Mouse (Mus musculus) kidney, adult 18-20 months (tissue): ENCODE measurements around the gene Cilp2.
A peak's percentile ranks its signal among the peaks of the same experiment; 100 is the strongest.

Experiments used
- DNase-seq: peaks from one replicate; pipeline ENCODE4 v3.0.0; 2021

Cilp2 gene

GRCm38 (mm10) chr8:69870003-69870765, 17.3 kb downstream of the Cilp2 start:
- DNase-seq, result no peak

GRCm38 (mm10) chr8:69867696-69868326, 19.7 kb downstream of the Cilp2 start:
- peak; percentile 43 for DNase-seq

- DNase-seq, result no peak
Observed at GRCm38 (mm10) chr8:69864180-69864579, 23.3 kb downstream of the Cilp2 start.

- DNase-seq, result no peak
Observed at GRCm38 (mm10) chr8:69863387-69864020, 24.0 kb downstream of the Cilp2 start.

DNA sequence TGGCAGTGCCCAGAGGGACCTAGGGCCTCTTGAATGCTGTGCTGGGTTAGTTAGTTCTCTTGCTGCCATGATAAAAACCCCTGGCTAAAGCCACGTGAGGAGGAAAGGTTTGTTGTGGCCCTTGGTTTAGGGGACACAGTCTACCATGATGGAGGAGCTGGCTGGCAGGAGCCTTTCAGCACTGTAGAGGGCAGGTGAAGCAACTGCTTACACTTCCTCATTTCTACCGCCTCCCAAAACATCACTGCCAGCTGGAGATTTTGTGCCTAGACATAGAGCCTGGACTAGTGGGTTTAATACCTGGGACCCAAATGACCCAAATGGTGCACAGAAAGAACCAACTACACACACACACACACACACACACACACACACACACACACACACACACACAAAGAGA, 26.2 kb downstream of the Cilp2 start:
- no peak for DNase-seq

DNA sequence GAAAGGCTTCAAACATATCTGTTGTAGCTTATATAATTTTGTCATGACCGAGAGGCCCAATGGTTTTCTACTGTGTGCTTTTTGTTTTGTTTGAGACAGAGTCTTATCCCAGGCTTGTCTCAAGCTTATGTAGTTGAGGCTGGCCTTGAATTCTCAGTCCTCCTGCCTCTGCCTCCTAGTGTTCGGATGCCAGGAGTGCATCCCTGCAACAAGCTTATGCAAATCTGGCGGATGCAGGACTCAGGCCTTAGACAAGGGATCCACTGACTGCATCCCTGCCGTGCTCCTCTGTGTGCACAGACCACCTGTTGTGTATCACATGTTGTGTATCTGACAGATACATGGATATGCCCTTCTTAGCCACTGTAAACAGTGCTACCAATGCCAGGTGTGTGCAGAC, 26.7 kb downstream of the Cilp2 start:
- no peak for DNase-seq

DNA sequence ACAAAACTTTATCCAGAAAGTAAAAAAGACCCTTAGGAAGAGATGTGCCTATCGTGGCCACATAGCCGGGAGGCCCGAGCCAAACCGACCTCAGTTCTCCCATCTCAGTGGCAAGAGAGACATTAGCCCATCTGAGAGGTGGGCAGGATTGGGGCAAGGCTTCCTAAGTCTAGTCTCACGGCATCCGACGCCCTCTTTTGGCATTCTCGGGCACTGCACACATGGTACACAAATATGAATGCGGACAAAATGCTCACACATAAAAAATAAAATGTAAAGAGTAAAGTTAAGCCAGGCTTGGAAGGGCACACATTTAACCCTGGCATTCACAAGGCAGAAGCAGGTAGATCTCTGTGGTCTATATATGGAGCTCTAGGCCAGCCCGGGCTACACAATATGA, 33.6 kb downstream of the Cilp2 start:
- DNase-seq, result no peak

- no peak for DNase-seq
Observed at GRCm38 (mm10) chr8:69850926-69851506, 36.5 kb downstream of the Cilp2 start.

DNA sequence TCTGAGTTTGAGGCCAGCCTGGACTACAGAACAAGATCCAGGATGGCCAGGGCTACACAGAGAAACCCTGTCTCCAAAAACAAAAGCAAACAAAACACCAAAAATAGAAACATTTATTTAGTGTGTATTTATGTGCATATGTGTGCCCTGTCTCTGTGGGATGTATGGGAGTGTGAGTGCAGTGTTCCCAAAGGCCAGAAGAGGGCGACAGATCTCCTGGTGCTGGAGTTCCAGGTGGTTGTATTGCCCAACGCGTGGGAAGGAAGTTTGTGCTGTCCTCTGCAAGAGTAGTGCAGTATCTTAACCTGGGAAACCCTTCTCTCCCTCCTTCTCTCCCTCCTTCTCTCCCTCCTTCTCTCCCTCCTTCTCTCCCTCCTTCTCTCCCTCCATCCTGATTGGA, 37.6 kb downstream of the Cilp2 start:
- no peak for DNase-seq

DNA sequence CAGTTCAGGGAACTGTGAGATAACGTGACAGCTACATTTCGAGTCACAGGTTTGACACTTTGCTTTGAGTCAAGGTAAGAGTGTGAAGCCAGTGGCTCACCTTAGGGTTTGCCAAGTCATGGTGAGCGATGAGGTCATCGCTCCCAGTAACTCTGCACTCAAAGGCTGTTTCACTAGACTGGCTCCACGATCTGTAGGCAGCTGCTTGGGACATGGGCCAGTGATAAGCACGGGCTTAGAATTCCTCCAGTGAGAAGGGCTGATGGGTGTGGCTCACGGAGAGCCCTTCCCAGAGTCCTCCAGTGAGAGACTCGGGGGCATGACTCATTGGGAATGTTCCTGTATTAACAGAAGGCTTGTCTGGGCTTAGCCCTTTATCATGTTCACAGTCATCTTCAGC, 38.5 kb downstream of the Cilp2 start:
- no peak for DNase-seq

DNA sequence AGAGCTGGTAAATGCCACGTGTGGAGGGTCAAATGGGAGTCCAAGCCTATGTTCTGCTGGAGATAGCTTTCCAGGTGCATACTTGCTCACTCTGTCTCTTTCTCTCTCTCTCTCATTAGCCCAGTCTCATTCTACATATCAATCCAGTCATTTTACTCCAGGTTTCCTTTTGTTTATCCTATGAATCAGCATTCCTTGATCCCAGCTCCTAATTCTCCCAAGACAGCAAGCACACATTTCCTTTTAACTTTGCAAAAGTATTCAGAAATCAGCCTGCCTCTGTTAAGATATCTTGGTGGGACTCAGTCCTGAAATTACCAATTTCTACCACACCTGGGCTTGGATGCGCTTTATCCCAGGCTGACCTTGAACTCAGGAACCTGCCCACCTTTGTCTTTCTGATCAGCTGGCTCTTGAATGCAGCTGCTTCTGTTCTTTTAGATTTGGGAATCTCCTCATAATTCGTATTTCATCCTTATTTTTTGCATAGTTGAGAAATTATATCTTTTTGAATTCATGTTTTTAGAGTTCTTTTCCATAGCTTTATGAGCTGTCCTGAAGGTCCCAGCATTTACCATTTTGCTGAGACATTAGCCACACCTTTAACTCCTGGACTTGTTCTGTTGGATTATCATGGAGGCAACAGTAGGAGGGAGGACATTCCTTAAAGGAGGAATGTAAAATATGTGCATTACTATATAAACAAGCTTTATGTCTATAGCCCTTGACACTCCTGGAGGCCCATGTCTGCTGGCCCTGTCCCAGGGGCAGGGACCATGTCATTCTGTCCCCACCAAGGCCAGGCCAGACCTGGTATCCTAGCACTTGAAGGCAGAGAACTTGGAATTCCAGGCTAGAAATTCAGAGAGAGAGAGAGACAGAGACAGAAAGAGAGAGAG, 40.1 kb downstream of the Cilp2 start:
- no peak for DNase-seq

GRCm38 (mm10) chr8:69837057-69837682, 50.3 kb downstream of the Cilp2 start:
- peak; percentile 48 for DNase-seq

GRCm38 (mm10) chr8:69832298-69832853, 55.1 kb downstream of the Cilp2 start, which contains the start of gene Pbx4:
Pbx4 (plus strand) TSS chr8:69832491.
- DNase-seq, result peak; percentile 77
